Mouse (Mus musculus): ENCODE measurements around the gene Gm5294.

DNA sequence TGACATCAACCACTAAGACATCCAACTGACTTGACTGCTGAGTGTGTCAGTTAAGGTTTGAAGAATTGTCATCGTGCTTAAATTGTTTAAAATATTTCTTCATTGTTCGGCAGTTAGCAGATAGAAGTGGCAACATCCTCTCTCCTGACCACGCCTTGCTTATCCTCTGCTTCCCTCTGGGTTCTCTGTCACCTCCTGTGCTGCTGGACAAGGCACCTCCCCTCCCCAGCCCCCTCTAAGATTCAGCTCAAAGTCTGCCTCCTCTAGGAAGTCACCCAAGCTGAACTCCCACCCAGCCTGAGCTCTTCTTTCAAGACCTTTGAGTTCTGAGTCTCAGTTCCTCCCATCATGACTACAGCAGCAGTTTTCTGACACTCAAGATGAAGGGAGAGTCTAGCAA lies 15.0 kb downstream of the Gm5294 start:
- TF ChIP-seq CTCF (IDR thresholded peaks at IDR 0.05; ENCODE audit: borderline replicate concordance, extremely low read depth, insufficient read depth, insufficient read length) (no peak), POLR2A (IDR thresholded peaks at IDR 0.05; ENCODE audit: borderline replicate concordance, extremely low read depth, insufficient read depth, insufficient read length, poor library complexity, severe bottlenecking) (no peak)

Data from brain, embryonic 14.5 days (tissue).